Mouse (Mus musculus): ENCODE measurements at regions not wholly inside any gene's neighbourhood (a gene's known extent, or its start where the extent isn't known, plus 50 kb on each side); places are given as distances from the start of the nearest gene placed in this dataset.
"Not testable (repeated sequence)": the region's sequence is repeated elsewhere in the genome, so short reads cannot be mapped to it uniquely, and the experiment has no call there.

DNA sequence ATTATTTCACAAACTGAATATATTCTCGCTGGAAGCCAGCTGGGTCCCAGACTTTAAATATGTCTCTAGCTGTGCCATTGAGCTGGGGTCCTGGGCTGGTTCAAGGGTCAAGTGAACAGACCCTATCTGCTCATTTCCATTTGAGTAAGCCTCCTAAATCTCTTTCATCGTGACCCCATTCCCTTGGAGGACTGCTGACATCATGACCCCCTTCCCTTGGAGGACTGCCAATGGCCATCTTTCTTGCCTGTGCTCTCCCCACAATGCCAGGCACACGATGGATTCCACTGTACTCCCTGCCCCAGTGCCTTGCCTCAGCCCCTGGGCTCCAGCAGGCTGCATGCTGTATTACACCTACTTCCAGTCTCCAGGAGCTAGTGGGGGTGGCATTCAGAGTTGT lies 106.5 kb upstream of the Tcerg1l start:
- no peak for ATAC-seq (ENCODE audit: insufficient number of reproducible peaks, low FRiP score, low TSS enrichment)

DNA sequence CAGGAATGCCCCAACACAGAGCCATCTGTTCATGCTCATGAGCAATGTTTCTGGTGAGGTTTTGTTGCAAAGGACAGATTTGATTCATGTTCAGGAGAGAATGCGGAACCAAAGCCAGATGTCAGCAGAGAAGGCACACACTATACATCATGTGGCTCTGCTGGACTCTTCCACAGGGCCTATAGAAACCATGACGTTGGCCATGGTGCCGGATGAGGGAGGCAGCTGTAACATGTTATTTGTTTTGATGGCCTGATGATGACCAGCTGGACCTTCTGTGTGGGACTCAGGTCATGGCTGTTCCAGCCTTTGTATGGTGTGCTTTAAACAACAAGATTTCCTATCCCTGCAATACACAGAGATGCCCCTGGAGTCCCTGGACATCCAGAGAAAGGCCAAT lies 105.5 kb upstream of the Tcerg1l start:
- ATAC-seq (ENCODE audit: insufficient number of reproducible peaks, low FRiP score, low TSS enrichment): no peak

DNA sequence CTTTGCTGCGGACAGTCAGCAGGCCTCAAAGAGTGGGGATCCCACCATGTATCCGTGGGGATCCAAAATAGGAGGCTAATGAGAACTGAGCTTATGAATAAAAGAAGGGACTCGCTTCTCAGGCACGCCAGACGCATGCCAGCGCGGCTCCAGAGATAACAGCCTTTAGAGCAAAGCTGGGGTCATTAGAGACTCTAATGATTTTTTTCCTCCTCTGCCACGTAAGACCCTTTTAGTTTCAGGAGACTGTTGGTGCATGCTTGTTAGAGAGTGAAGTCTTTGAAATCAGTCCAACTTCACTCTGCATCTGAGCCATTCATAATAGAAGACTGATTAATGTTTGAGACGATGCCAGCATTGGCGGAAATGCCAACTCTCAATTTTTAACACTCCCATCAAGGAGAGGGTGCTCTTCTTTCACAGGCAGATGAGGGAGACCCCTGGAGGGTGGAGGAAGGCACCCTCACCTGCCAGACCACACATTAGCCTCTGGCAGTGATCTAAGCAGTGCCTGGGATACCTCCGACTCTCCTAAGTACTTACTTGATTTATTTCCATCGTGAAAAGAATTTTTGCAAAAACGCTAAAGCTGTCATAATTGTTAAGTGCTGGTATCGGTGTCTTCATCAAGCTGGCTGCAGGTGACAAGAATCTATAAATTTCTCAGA lies 104.0 kb upstream of the Tcerg1l start:
- ATAC-seq (ENCODE audit: insufficient number of reproducible peaks, low FRiP score, low TSS enrichment): no peak

DNA sequence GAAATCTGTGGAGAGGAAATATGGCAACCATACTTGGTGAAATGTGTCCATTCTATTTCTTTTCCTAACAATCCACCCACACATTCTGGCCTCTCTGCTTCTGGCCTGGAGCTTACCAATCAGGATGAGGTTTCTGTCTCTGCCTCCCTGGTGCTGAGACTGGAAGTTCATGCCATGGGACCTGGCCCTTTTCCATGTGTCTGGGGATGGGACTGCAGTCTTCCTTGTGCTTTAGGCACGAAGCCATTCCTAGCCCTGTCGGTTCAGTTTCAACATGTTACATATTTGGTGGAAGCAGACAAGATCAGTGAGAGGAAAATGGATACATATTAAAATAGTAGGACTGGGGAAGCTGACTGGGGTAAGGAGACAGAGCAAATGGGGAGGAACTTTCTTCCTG lies 100.2 kb upstream of the Tcerg1l start:
- no peak for ATAC-seq (ENCODE audit: insufficient number of reproducible peaks, low FRiP score, low TSS enrichment)

DNA sequence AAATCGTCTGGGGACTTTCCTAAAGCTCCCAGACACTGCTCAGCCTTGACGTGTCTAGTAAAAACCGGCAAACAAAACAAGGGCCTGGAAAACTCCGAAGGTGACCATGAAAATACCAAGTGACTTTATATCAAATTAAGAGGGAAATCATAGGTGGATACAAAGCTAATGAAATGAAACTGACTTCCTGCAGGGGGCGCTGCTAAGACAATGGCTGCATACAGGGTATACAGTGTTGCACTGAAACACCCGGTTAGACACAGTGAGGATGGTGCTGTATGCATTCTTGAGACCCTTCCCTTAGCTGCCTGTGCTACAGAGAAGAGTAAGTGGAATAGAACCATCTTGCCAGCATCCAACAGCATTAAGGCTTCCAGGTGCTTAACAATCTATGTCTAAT lies 99.7 kb upstream of the Tcerg1l start:
- ATAC-seq (ENCODE audit: insufficient number of reproducible peaks, low FRiP score, low TSS enrichment): no peak

DNA sequence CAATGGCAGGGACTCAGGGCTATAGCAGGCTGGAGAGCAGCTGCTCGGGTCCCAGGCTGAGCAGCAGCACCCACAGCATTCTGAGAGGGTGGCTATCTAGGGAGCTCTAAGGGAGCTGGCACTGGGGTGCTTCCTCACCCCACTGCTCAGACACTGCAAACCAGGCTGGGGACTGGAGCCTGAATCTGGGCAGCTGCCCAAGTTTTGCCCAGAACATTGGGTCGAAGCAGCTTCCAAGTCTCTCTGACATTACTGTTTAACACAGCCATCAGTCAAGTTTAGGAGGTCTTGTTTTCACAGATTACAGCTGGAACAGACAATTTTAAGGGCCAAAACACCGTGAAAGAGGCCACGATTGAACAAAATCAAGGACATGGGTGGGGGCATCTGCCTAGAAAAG lies 96.1 kb upstream of the Tcerg1l start:
- no peak for ATAC-seq (ENCODE audit: insufficient number of reproducible peaks, low FRiP score, low TSS enrichment)

DNA sequence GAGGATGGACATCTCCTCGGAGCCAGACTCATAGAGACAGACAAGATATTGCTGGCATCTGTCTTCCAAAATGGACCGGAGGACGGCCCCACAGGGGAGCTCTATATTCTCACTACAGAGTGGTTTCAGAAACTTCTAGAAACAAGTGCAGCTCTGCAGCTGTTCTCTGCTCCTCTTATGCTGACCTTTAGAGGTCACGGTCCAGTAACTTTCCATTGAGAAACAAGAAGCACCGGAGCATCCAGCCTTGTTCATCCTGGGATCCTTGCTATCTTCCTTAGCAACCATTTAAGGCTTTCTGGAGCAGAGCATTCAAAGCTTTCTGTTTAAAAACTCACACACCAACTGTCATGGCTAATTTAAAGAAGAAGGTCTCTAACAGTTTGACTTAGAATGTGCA lies 94.7 kb upstream of the Tcerg1l start:
- ATAC-seq (ENCODE audit: insufficient number of reproducible peaks, low FRiP score, low TSS enrichment): no peak

DNA sequence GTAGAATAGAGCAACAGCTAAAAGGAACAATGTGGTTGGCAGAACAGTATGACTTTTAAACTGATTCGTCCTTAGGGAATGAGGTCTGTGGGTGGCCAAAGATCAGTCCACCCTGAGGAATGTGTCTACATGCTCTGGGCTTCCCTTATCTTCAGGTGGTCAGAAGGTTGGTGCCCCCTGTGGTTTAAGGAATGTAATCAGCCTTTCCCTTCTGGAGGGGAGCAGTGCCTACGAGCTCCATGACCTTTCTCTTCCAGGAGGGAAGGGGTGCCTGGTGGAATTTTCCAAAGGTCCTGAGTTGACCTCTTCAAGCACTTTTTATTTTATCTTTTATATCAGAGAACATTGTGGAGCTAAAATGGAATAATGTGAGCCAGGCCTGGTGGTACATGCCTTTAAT lies 91.9 kb upstream of the Tcerg1l start:
- no peak for ATAC-seq (ENCODE audit: insufficient number of reproducible peaks, low FRiP score, low TSS enrichment)

DNA sequence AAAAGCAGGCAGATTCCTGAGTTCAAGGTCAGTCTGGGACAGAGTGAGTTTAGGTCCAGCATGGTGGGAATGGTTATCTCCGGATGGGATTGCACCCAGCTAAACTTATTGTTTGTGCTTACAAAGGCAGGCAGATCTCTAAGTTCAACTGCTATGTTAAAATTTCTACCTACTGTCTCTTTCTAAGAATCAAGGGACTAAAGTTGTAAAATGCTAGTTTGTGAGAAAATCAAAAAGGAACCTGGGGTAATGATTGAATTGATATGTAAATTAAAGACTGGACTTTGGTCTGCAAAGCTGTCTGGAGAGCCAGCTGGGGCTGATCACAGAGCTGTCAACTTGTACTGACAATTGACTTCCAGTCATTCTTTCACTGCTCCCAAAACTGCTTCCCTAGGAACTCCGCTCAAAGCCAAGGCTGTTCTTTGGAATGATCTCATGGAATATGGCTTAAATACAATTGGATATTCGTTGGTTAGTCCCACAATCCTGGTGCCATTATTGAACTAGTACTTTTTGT lies 90.7 kb upstream of the Tcerg1l start:
- ATAC-seq (ENCODE audit: insufficient number of reproducible peaks, low FRiP score, low TSS enrichment): no peak

DNA sequence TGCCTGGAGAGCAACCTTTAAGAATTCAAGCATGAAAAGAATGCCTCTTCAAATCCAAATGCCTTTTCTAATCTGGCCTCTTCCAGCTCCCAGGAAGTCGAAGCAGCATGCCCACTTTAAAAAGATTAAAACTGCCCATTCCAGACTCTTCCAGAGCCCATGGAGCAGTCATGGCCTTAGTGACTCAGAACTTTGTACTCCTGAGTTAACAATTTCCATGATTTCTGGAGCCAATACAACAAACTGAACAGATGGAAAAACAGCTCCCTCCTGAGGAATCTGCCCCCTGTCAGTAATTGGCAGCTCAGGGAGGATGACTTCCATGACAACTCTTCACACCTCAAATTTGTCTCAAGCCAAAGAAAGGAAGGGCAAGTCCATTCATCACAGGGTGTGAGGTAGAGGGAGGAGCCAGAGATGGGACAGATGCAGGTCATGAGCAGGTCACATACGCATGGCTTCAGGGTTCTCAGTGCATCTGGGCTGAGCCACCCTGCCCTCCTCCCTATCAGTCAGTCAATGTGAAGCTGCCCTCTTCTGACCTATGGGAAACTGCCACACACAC lies 75.4 kb upstream of the Tcerg1l start:
- no peak for ATAC-seq (ENCODE audit: insufficient number of reproducible peaks, low FRiP score, low TSS enrichment)

DNA sequence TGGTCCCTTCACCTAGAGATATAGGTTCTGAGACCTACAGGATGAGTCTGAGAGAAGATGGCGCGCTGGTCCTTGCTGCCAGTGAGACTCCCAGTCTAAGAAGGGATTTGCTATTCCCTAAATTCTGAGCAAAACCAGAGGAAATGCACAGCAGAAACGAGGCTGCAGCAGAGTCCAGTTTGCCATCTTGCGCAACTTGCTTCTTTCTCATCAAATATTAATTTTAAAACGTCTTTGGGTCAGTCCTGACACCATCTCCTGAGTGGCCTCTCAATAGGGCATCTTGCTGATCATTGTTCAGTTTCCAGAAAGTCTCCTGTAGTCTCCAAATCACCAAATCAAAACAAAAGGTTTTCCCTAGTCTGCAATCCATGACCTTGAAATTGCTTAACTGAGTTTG lies 74.8 kb upstream of the Tcerg1l start:
- no peak for ATAC-seq (ENCODE audit: insufficient number of reproducible peaks, low FRiP score, low TSS enrichment)

DNA sequence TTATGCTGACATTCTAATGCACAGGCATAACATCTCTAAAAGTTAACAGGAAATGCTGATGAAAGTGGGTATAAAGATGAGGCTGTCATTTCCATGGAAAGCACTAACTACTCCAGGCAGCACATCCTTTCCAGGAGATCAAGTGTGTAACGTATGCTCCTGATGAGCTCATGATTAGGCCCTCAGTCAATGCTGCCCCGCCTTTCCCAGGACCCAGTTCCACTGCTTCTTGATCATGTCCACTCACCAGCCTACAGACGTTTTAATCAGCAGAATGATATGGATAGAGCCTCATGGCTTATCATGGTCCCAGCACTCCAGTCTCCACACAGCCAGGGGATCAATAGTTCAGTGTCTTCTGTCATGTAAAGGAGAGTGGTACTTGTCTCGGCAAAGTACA lies 71.7 kb upstream of the Tcerg1l start:
- ATAC-seq (ENCODE audit: insufficient number of reproducible peaks, low FRiP score, low TSS enrichment): no peak

DNA sequence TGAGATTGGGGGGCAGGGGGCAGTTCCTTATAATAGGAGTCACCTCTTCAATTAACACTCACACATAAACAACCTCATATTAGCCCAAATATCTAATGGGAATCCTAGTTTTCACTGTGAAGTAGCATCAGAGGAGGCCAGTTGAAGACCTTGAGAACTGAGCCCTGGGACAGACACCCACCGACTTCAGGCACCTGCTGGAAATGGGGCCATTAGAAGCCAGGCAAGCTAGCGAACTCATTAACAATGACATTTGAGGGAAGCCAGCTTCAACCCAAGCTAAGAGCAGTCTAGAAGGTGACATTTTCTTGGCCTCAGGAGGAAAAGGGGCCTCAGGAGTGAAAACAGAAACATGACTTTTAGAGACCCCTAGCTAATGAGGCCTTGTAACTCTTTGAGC lies 70.9 kb upstream of the Tcerg1l start:
- no peak for ATAC-seq (ENCODE audit: insufficient number of reproducible peaks, low FRiP score, low TSS enrichment)

DNA sequence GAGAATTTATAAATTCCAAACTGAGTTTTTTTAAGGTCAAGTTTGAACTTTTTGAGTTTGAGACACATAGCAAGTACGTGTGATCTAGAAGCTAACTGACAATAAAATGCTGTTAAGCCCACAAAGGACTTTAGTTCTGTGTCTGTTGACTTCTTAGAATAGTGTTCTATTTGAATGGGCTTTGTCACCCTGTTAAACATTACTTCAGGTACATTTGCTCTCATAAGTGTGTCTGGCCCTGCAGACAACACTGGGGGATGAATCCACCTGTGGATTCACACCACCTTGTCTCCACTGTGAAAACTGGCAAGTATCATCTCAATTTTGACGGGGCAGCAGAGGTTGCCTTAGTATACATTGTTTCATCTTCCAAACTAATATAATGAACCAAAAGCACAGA lies 70.5 kb upstream of the Tcerg1l start:
- ATAC-seq (ENCODE audit: insufficient number of reproducible peaks, low FRiP score, low TSS enrichment): no peak

DNA sequence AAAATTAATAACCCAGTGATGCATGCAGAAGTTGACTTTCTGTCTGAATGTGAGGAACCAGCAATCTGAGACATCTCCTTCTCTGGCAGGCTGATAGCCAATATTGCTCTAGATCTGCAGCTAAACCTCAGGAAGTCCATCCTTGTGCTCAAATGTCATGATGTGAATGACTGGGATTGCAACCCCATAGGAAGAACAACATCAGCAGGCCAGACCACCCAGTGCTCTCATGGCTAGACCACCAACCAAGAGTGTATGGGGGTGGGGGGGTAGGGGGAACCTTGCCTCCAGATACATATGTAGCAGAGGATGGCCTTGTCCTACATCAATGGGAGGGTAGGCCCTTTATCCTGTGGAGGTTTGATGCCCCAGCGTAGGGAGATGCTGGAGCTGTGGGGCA lies 69.9 kb upstream of the Tcerg1l start:
- ATAC-seq (ENCODE audit: insufficient number of reproducible peaks, low FRiP score, low TSS enrichment): no peak

DNA sequence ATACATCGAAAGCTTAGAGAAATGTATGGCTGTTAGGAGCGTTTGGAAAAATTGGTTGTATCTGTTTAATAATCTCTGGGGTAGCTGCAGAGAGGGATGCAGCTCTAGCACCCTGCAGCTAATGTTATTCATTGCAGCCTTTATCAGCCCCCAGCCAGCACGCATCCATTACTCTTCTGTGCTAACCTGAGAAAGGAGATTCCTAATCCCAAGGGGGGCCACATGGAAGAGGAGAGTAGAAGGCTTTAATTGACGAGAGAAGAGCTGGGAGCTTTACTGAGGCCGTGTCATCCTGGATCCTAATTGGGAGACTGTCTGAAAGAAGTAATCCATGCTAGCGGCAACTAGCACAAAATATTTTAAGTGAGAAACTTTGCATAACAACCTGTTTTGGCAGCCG lies 60.4 kb upstream of the Tcerg1l start:
- no peak for ATAC-seq (ENCODE audit: insufficient number of reproducible peaks, low FRiP score, low TSS enrichment)

DNA sequence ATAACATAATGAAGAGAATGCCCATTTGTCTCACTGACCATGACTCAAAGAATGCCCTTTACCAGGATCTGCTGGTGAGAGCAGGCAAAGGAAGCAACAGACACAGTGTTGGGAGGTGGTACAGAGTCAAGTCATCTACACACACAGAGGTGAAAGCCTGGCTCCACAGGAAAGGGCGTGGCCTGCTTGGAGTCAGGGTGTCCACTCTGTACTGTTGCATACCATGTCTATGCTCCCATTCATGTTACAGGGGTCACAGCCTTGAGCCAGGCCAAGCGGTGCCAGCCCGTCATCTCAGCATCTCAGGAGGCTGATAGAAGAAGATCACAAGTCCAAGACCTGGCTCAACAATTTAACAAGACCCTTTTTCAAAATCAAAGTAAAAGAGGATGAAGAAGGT lies 57.8 kb upstream of the Tcerg1l start:
- no peak for ATAC-seq (ENCODE audit: insufficient number of reproducible peaks, low FRiP score, low TSS enrichment)

DNA sequence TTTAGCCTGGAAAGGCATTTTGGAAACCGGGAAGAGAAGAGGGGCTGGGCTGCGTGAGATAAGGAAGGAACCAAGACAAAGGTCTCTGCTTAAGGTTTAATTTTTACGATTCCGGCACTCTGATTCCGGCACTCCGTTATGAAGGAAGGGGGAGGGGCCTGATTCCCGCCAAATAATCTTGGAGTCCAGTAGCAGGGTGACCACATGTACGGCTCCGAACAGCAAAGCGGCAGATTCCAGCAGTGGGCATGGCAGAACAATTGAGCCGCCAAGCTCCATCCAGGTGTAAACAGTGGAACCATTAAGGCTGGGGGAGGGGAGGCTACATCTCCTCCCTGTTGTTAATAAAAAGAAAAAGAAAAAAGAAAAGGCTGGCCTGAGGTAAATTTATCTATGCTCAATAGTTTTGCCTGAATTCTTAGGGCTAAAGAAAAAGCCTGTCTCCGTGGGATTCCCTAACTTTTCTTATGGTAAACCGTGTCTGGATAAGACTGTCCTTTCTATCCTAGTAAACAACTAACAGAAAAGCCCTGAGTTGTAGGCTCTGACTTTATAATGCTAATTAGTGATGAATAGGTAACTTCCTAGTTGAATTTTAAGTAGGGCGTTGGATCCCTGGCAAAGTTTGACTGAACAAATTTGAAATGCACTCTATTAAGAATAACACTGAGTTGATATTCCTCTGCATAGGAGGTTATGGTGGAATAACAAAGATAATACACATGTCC lies 57.1 kb upstream of the Tcerg1l start:
- ATAC-seq (ENCODE audit: insufficient number of reproducible peaks, low FRiP score, low TSS enrichment): not testable (repeated sequence)

DNA sequence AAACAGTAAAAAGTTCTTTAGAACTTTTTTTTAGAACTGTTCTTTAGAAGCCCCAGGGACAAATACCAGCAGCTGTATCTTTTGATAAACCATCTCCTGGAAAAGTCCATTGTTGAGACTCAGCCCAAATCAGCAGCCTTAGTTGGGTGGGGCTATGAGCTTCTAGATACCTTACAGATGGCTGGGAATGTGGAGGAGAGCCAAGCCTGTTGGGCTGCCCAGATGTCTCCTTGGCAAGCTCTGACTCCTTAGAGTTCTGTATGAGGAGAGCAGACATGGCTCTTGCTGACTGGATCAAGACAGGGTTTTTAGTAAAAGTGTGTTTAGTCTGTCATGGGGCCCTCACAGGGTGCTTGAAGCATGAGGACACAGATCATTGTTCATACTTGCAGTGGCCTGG lies 53.8 kb upstream of the Tcerg1l start:
- no peak for ATAC-seq (ENCODE audit: insufficient number of reproducible peaks, low FRiP score, low TSS enrichment)

DNA sequence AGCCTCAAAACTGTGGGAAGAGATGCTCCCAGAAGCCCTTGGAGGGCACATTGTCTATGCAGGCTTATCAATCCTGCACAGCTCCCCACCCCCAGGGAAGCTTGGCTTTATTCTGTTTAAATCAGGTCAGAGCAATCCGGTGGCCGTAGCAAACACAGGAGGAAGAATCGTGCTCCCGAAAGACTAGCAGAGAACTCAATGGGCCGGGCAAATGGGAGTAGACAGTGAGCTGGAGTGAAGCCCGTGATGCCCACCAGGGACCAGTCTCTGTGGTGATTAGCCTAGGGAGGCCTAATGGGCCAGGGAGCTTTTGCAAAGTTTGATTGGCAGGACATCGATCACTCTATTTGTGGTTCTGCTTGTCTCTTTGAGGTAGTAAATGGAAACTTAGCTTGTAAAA lies 51.0 kb upstream of the Tcerg1l start:
- no peak for ATAC-seq (ENCODE audit: insufficient number of reproducible peaks, low FRiP score, low TSS enrichment)

Measured in cerebellum, adult (tissue).